Mouse (Mus musculus) telencephalon, adult 2 months (tissue): ENCODE results near the gene Gm5286.
"Not testable (repeated sequence)": the region's sequence is repeated elsewhere in the genome, so short reads cannot be mapped to it uniquely, and the experiment has no call there.

Source experiments
- DNase-seq: peaks from one replicate; pipeline ENCODE4 v3.0.0-alpha.2; 2011; ENCODE audit warnings: low read depth, low spot score

The Gm5286 gene

GRCm38 (mm10) chr3:94196414-94196813 lies at the start of gene Gm5286:
Gene Gm5286 (plus strand): TSS chr3:94196714.
- DNase-seq, result not testable (repeated sequence)

GRCm38 (mm10) chr3:94167351-94167750 lies 29.2 kb upstream of the Gm5286 start:
- not testable (repeated sequence) for DNase-seq

- DNase-seq, result not testable (repeated sequence)
These were observed 18.4 kb upstream of the Gm5286 start, which contains the start of gene Gm10696 for GRCm38 (mm10) chr3:94178093-94178492. Gene Gm10696 (minus strand): TSS chr3:94178193.
